Mouse (Mus musculus) liver, embryonic 14.5 days (tissue): ENCODE data around the gene Gabbr2. TPM values are rescaled to one million over a fixed set of nuclear protein-coding genes. Genes with fewer than 3 reads are reported as not detected.

Experiments
- ATAC-seq: fragments of 200-750 bp; cut with Nextera tagmentation; 2 replicates; pipeline ENCODE4 v1.8.0; 2017; ENCODE audit warnings: moderate number of reproducible peaks, mild to moderate bottlenecking, moderate library complexity; ENCODE audit not compliant: insufficient read depth
- DNase-seq, 3 experiments: peaks; one replicate each; pipeline ENCODE4 v3.0.0-alpha.2; 2012 to 2013; ENCODE audit warnings: low read depth in 3 of 3, low spot score in 3 of 3
- H3K27ac ChIP-seq: fragments of 300-500 bp; sonication (generic); 2 replicates; pipeline ENCODE4 v1.5.1; 2014; ENCODE audit warnings: moderate library complexity, mild to moderate bottlenecking, control low read depth, inconsistent platforms
- H3K27me3 ChIP-seq: fragments of 300-500 bp; sonication (generic); 2 replicates; pipeline ENCODE4 v1.6.1; 2014; ENCODE audit warnings: mild to moderate bottlenecking, low read length, moderate library complexity; ENCODE audit not compliant: control insufficient read depth, insufficient read depth
- H3K36me3 ChIP-seq: fragments of 300-500 bp; sonication (generic); replicated peaks from 2 replicates; pipeline ENCODE4 v1.6.1; 2014; ENCODE audit warnings: low read depth; ENCODE audit not compliant: control insufficient read depth, insufficient read depth
- H3K4me1 ChIP-seq, 2 experiments: fragments of 200-500 bp in 1 of 2; fragments of 300-500 bp in 1 of 2; sonication (generic) in 1 of 2; replicated peaks; 2 replicates each; pipeline ENCODE4 v1.6.1; 2012 to 2014; ENCODE audit warnings: antibody characterized with exemption in 1 of 2, inconsistent platforms in 1 of 2, low read length in 1 of 2; ENCODE audit not compliant: control insufficient read depth in 2 of 2, insufficient read depth in 2 of 2
- H3K4me2 ChIP-seq: fragments of 300-500 bp; sonication (generic); 2 replicates; pipeline ENCODE4 v1.6.1; 2014; ENCODE audit warnings: low read depth, mild to moderate bottlenecking, control low read depth, moderate library complexity
- H3K4me3 ChIP-seq, 2 experiments: fragments of 200-500 bp in 1 of 2; fragments of 300-500 bp in 1 of 2; sonication (generic) in 1 of 2; 2 replicates each; pipeline ENCODE4 v1.5.1; 2012 to 2014; ENCODE audit warnings: low read depth in 2 of 2, low read length in 2 of 2, mild to moderate bottlenecking in 2 of 2, control low read depth in 1 of 2, inconsistent platforms in 1 of 2, moderate library complexity in 1 of 2; ENCODE audit not compliant: insufficient read depth in 1 of 2
- H3K9ac ChIP-seq: fragments of 300-500 bp; sonication (generic); replicated peaks from 2 replicates; pipeline ENCODE4 v1.6.1; 2014; ENCODE audit warnings: mild to moderate bottlenecking, control low read depth, moderate library complexity
- H3K9me3 ChIP-seq: fragments of 300-500 bp; sonication (generic); 2 replicates; pipeline ENCODE4 v1.6.1; 2016; ENCODE audit warnings: low read length, mixed read lengths; ENCODE audit not compliant: control insufficient read depth
- CTCF ChIP-seq: IDR thresholded peaks from 2 replicates; pipeline ENCODE4 v1.5.1; 2016; ENCODE audit warnings: antibody characterized with exemption, low read depth, control low read depth
- EP300 ChIP-seq: IDR thresholded peaks from 2 replicates; pipeline ENCODE4 v1.6.1; 2016; ENCODE audit warnings: antibody characterized with exemption, low read depth
- WGBS: fragments of 180-500 bp; shearing (Covaris S2); extraction: QIAGEN DNeasy Blood & Tissue Kit; methylation state at CpG from one replicate; pipeline ENCODE4 v1.1.7; 2014; ENCODE audit not compliant: insufficient replicate concordance; 5-methylcytosine and 5-hydroxymethylcytosine counted together
- polyA plus RNA-seq, 2 experiments: library from polyadenylated mRNA; depleted of rRNA in 1 of 2; stranded (reverse) in 1 of 2; unstranded in 1 of 2; fragments of >200 nt; fragmentation: Nextera tagmentation in 1 of 2; extraction: Ambion mirVana in 1 of 2; gene quantifications; 2 replicates each; pipeline versions ENCODE4 v1.2.1 to v1.2.3; 2012 to 2014

Gene Gabbr2
- polyA plus RNA-seq, 2 experiments = 0.07 TPM; not detected in 1

DNA sequence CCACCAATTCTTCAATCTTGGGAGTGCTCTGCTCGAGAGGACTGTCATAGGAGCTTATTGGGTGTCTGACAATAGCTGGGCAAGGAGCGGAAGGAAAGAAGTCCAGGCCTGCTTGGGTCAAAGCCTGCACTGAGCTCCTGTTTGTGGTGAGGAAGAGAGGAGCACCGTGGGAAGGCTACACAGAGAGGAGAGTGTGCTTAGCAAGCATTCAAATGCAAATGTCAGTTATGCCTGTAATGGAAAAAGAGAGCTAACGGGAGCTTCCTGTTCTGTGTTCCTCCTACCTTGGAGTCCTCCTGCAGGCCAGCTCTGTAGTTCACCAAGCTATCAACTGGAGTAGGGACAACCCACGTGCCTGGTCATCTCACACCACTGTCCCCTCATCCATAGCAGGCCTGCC, 180.5 kb downstream of the Gabbr2 start:
- H3K9ac ChIP-seq = no peak overlapping the region
- TF ChIP-seq EP300 = no peak
- TF ChIP-seq CTCF = no peak
- no peaks in the 10 kb centered on the region for H3K36me3 ChIP-seq
- no peaks in the 10 kb centered on the region for H3K27me3 ChIP-seq
- no peak overlapping the region for H3K4me3 ChIP-seq
- 52% methylated on average over 5 of the region's 5 CpGs for WGBS
- ATAC-seq (no peak), DNase-seq (no peak)
- H3K4me1 ChIP-seq = no peaks in the 10 kb centered on the region
- H3K27ac ChIP-seq = no peak overlapping the region
- no peaks in the 10 kb centered on the region for H3K9me3 ChIP-seq
- no peak overlapping the region for H3K4me2 ChIP-seq

GRCm38 (mm10) chr4:46806876-46807275, 184.8 kb downstream of the Gabbr2 start:
- no peak for TF ChIP-seq EP300
- 40% methylated on average over 1 of the region's 1 CpGs for WGBS
- H3K4me1 ChIP-seq = no peaks in the 10 kb centered on the region
- no peak overlapping the region for H3K4me3 ChIP-seq
- no peaks in the 10 kb centered on the region for H3K27me3 ChIP-seq
- H3K27ac ChIP-seq = no peak overlapping the region
- H3K4me2 ChIP-seq = no peak overlapping the region
- DNase-seq (no peak), ATAC-seq (no peak)
- no peaks in the 10 kb centered on the region for H3K9me3 ChIP-seq
- H3K9ac ChIP-seq = no peak overlapping the region
- no peaks in the 10 kb centered on the region for H3K36me3 ChIP-seq

GRCm38 (mm10) chr4:46805910-46806309, 185.8 kb downstream of the Gabbr2 start:
- DNase-seq (no peak), ATAC-seq (no peak)
- Histone ChIP-seq H3K4me3 (no peak overlapping the region), H3K27ac (no peak overlapping the region), H3K9ac (no peak overlapping the region), H3K9me3 (no peaks in the 10 kb centered on the region), H3K4me1 (no peaks in the 10 kb centered on the region), H3K36me3 (no peaks in the 10 kb centered on the region), H3K27me3 (no peaks in the 10 kb centered on the region), H3K4me2 (no peak overlapping the region)
- TF ChIP-seq EP300 (no peak), CTCF (no peak)
- WGBS = 43% methylated on average over 3 of the region's 3 CpGs

DNA sequence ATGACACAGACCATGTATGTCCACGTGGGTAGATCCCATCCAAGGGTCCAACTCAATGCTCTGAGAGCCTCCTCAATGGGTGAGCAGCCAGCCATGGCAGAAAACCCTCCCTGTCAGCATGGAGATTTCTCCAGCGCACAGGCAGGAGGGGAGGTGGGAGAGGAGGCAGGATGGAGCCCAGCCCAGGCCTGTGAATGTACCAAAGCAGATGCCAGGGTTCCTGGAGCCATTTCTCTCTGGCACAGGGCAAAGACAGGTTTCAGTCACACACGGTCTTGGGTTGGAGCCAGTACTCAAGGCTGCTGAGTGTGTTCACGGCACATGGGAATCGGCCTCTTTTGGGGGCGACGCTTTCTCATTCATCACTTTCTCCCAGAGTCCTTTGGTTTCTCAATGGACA, 189.3 kb downstream of the Gabbr2 start:
- H3K9me3 ChIP-seq = no peaks in the 10 kb centered on the region
- WGBS = 72% methylated on average over 7 of the region's 7 CpGs
- H3K4me1 ChIP-seq = no peaks in the 10 kb centered on the region
- H3K4me2 ChIP-seq = no peak overlapping the region
- H3K36me3 ChIP-seq = no peaks in the 10 kb centered on the region
- no peaks in the 10 kb centered on the region for H3K27me3 ChIP-seq
- DNase-seq (no peak), ATAC-seq (no peak)
- TF ChIP-seq CTCF (no peak), EP300 (no peak)
- H3K27ac ChIP-seq = no peak overlapping the region
- H3K9ac ChIP-seq = no peak overlapping the region
- no peak overlapping the region for H3K4me3 ChIP-seq

DNA sequence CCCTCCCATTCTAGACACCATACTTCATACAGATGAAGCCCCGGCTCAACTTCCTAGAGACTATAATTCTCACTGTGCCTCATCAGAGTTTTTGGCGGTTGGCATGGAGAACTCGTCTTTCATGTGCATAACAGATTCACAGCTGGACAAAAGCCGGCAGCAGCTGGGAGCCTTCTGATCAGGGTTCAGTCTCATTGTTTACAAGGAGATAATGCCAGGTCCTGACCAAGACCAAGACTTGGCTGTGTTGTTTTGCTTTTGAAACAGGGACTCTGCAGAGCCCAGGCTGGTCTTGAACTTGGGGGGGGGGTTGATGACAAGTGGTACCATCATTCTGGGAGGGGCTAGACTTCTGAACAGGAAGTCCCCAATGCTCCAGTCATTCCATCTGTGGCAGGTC, 191.8 kb downstream of the Gabbr2 start:
- H3K36me3 ChIP-seq = no peaks in the 10 kb centered on the region
- H3K27me3 ChIP-seq = no peaks in the 10 kb centered on the region
- no peaks in the 10 kb centered on the region for H3K9me3 ChIP-seq
- TF ChIP-seq EP300 (no peak), CTCF (no peak)
- DNase-seq (no peak), ATAC-seq (no peak)
- no peak overlapping the region for H3K27ac ChIP-seq
- 60% methylated on average over 4 of the region's 4 CpGs for WGBS
- H3K4me3 ChIP-seq = no peak overlapping the region
- no peak overlapping the region for H3K4me2 ChIP-seq
- H3K9ac ChIP-seq = no peak overlapping the region
- H3K4me1 ChIP-seq = no peaks in the 10 kb centered on the region
